Mouse (Mus musculus): Measurements from ENCODE around the gene Cd248.
A peak's percentile ranks its signal among the peaks of the same experiment; 100 is the strongest.
"Not testable (repeated sequence)": the region's sequence is repeated elsewhere in the genome, so short reads cannot be mapped to it uniquely, and the experiment has no call there.

The Cd248 gene

GRCm38 (mm10) chr19:5073518-5073917 lies 5.6 kb downstream of the Cd248 start:
- no peak for DNase-seq (ENCODE audit: low read depth, low spot score)

DNA sequence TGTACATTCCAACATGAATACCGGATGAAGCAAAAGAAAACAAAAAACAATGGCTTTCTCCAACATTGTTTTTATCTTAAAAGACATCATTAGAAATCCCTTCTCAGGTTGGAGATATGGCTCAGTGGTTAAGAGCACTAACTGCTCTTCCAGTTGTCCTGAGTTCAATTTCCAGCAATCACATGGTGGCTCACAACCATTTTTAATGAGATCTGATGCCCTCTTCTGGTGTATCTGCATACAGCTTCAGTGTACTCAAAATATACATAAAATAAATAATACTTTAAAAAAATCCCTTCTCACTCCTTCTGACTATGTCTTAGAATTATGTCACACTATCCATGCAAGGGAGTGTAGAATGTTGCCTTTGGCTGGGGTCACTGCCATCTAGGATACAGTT lies 11.4 kb downstream of the Cd248 start:
- no peak for DNase-seq (ENCODE audit: low read depth, low spot score)

- no peak for DNase-seq (ENCODE audit: low read depth, low spot score)
These were observed 14.1 kb downstream of the Cd248 start for GRCm38 (mm10) chr19:5082005-5082404.

DNA sequence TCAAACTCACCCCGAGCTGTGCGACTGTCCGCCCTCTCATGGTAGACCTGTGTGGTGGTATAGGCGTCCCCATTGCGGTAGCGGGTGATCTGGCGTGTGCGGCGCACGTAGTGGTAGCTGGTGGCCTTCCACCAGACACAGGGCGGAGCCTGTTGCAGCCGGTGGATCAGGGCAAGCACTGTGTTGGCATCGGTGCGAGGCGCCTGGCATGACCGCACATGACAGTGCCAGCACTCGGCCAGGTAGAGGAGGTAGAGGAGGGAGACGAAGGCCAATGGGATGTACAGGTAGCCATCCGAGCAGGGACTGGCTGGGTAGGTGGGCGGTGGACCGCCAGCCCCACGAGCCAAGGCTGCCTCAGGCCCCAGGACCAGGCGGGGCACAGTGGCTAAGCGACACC lies 14.7 kb downstream of the Cd248 start:
- no peak for DNase-seq (ENCODE audit: low read depth, low spot score)

GRCm38 (mm10) chr19:5083961-5084833 lies 16.3 kb downstream of the Cd248 start:
- no peak for DNase-seq (ENCODE audit: low read depth, low spot score)

DNA sequence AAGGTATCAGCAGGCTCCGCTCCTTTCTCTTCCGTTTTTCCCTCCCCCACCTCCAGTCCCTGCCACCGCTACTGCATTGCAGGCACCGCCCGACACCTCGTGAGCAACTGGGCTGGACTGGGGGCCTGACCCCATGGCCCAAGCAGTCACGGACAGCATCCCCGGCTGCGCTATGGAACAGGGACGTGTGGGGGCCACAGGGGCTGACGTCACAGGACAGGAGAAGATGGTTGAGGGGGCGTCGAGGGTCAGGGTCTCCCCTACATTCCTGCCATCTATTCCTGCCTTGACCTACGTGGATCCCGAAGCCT lies 16.9 kb downstream of the Cd248 start:
- no peak for DNase-seq (ENCODE audit: low read depth, low spot score)

- no peak for DNase-seq (ENCODE audit: low read depth, low spot score)
These were observed 17.4 kb downstream of the Cd248 start, which contains the start of gene Tmem151a for GRCm38 (mm10) chr19:5085145-5085863. Tmem151a (minus strand) TSS chr19:5085531.

DNA sequence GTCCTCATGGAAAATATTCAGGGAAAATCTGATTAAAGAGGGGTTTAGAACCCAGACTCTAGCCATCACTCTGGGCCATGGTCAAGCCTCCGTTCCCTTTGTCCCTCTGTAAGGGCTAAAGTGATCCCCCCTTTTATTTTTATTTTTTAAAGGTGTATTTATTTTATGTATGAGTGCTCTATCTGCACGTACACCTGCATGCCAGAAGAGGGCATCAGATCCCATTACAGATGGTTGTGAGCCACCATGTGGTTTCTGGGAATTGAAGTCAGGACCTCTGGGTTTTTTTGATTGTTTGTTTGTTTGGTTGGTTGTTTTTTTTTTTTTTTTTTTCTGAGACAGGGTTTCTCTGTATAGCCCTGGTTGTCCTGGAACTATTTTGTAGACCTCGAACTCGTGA lies 18.7 kb downstream of the Cd248 start:
- not testable (repeated sequence) for DNase-seq (ENCODE audit: low read depth, low spot score)

DNA sequence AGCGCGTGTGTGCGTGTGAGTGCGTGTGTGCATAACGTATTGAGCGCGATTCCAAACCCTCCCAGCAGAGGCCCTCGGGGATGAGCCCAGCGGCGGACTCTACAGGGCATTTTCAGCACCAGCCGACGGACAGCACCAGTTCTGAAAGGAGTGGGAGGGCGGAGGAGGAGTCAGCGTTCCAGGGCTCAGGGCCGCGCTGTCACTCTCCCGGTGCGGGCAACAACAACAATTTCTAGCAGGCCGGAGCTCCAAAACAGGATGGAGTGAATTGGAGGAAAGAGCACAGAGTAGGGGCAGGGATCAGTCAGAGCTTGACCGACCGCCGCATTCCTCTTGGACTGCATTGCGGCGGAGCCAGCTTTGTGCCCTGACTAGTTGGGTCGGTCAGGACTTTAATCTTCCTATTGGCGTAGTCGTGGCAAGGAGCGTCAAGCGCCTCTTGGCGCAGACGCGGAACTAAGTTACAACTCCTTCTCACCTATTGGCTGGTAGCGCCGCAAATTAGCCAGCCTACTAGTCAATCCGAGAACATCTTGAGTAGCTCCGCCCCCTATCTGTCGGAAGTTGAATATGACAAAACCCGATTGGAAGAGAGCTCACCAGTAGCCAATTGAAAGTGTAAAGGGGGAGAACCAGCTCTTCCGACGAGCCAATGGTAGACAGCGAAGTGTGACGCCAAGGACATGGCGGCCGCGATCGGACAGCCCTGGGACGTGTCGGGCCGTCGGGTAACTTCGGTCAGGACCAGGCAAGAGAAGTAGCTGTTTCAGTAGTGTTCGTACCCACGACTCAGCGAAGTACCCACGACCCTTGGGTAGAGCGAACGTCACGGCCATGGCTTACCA lies 20.2 kb downstream of the Cd248 start, which contains the start of gene Yif1a:
TSS of gene Yif1a (plus strand) at position 655 of the 845 bp plus-strand sequence.
- DNase-seq (ENCODE audit: low read depth, low spot score), result peak; percentile 97

- no peak for DNase-seq (ENCODE audit: low read depth, low spot score)
These were observed 21.4 kb downstream of the Cd248 start for GRCm38 (mm10) chr19:5089324-5089723.

- no peak for DNase-seq (ENCODE audit: low read depth, low spot score)
These were observed 24.2 kb downstream of the Cd248 start for GRCm38 (mm10) chr19:5092083-5092482.

- DNase-seq (ENCODE audit: low read depth, low spot score), result no peak
These were observed 25.8 kb downstream of the Cd248 start for GRCm38 (mm10) chr19:5093481-5094242.

DNA sequence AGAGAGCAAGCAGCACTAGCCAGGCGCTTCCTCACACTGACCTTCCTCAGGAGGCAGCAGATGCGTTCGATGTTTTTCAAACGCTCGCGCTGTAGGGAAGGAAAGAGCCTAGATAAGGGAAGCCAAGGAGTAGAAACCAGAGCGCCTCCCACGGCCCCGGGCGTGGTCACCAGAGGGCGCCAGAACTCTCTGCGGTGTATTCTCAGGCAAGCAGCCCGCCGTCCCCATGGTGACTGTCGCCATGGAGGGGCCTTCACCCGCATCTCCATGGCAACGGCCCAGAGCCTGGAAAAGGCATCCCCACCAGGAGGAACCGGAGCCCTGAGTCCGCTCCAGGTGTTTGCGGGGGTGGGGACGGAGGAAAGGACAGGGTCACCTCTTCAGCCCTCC lies 26.4 kb downstream of the Cd248 start:
- DNase-seq (ENCODE audit: low read depth, low spot score), result peak; percentile 72

DNA sequence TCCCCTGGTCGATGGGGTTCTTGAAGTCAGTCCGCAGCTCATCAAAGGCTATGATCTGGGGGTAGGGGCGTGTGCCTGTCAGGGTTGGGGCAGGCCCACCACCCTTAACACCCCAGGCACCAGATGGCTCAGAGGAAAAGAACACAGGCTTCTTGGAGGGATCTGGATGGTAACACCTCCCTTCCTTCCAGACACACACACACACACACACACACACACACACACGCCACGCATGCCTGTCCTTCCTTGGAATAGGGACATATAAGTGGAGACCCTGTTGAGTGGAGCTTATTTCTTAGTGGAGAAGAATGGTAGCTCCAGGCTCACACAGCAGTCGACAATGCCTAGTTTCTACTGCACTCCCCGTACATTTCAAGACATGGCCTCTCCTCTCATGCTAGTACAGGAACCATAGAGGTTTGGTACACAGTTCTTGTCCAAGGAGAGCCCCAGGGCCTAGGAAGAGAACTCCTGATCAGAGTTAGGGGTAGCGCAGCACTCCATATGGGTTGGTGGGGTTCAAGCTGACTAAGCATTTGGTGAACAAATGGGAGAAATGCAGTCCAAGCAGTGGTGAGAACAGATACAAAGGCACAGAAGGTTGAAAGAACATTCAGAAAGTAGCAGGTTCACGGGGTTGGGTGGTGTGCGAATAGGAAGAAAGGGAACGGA lies 27.0 kb downstream of the Cd248 start:
- no peak for DNase-seq (ENCODE audit: low read depth, low spot score)

- no peak for DNase-seq (ENCODE audit: low read depth, low spot score)
These were observed 28.1 kb downstream of the Cd248 start for GRCm38 (mm10) chr19:5095887-5096474.

DNA sequence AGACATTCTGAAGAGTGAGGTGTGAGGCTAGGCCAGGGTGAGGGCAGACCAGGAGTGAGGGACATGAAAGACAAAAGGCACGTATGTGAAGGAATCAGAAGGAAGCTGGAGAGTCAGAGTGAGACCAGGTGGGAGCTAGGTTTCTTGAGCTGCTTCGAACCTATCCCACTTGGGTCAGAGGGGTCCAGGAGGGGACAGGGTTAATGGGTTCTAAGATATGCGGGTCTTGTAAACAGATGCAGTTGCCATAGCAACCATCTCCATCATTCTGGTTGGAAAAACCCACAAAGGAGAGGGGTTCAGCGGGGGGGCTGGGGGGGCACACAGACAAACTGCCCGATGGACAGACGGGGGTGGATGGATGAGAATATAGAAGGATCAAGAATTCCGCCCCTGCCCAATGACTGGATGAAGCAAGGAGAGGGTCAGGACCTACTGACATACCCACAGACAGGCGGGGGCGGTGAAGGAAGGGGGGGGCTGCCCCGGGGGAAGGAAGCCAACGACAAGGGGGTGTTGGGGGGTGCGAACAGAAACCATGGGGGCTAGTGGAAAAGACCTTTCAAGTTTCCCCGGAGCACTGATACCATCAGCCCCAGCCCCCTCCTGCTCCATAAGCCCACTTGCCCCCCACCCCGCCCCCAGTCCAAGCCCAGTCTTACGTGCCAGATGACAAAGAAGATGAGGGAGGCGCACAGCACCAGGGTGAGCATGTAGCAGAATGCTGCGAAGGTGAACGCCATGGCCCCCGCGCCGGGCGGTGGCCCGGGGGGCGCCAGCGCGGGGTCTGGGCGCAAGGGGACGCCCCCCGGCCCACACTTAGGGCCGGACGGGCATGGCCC lies 29.9 kb downstream of the Cd248 start:
- no peak for DNase-seq (ENCODE audit: low read depth, low spot score)

DNA sequence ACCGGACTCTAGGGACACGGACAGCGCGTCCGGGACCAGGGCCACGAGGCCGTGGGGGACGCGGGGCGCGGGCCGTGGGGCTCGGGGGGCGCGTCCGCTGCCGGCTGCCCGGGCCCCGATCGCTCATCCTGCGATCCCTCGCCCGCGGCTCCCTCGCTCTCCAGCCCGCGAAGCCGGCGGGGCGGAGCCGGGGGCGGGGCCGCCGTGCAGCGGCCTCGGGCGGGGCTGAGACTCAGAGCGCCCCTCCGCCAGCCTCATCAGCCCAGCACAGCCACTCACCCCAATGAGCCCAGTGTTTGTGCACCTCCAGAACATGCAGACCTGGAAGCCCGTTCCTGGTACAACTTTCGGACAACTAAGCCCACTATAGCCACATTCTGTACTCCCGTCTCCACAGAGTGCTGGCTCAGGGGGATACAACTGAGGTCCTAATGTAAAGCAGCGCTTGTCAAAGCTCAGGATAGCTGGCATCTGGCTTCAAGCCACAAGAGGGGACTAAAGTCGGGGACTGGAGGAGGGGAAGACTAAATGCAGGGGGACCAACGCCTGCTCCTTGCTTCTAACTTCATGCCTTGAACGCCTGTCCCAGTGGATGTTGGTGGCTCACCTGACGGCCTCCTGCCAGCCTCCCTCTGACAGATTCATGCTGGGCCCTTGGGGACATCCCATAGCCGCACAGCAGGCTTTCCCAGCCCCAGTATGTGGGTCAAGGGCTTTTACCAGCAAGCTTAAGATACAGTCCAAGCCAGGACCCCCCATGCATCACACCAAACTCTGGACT lies 30.7 kb downstream of the Cd248 start, which contains the start of gene Cnih2:
TSS of gene Cnih2 (minus strand) at position 159 of the 781 bp plus-strand sequence.
- DNase-seq (ENCODE audit: low read depth, low spot score), result no peak

GRCm38 (mm10) chr19:5106074-5106473 lies 38.2 kb downstream of the Cd248 start:
- DNase-seq (ENCODE audit: low read depth, low spot score), result no peak
